Mouse (Mus musculus) adrenal gland, postnatal 25 days (tissue): ENCODE results near the gene Chmp6. TPM values are rescaled to one million over a fixed set of nuclear protein-coding genes. Genes with fewer than 3 reads are reported as not detected.

ENCODE experiments used
- DNase-seq: peaks from one replicate; pipeline ENCODE4 v3.0.0; 2021; ENCODE audit warnings: mixed read lengths
- total RNA-seq: library from RNA; stranded (reverse); gene quantifications from 2 replicates; pipeline ENCODE4 v1.2.3, GENCODE M21; 2021

Gene Chmp6
- total RNA-seq, 1 experiment from 2014 or later, result 43.4 TPM

GRCm38 (mm10) chr11:119937216-119937615 is 24.0 kb downstream of the Chmp6 start:
- no peak for DNase-seq

DNA sequence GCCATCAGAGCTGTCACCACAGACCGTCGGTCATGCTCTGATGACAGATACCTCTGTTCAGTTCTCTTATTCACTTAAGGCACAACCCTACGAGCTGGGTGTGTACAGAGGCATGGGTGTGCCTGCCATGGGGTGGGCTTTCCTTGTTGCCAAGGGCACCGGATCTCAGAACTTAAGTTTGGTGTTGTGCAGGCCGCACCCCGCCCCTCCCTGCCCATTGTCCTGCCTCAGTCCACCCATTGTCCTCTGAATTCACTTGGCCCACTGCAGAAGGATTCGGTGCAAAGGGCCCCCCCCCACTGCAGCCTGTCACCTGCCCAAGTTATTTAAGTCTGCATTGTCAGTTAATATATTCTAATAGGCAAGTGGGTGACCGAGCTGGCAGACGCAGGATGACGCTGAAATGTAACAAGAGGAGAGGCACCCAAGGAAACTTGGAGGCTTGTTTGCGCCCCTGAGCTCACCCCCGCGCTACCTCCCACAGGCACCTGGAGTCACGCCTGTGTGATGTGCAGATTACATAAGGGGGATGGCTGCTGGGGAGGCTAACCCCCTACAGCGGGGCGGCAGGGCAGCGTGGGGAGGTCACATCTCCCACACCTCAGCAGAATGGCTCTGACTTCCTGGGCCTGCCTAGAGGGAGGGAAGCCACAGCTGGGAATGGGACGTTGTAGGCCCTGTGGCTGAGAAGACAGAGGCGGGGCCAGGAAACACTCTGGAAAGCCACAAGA is 24.7 kb downstream of the Chmp6 start:
- no peak for DNase-seq

DNA sequence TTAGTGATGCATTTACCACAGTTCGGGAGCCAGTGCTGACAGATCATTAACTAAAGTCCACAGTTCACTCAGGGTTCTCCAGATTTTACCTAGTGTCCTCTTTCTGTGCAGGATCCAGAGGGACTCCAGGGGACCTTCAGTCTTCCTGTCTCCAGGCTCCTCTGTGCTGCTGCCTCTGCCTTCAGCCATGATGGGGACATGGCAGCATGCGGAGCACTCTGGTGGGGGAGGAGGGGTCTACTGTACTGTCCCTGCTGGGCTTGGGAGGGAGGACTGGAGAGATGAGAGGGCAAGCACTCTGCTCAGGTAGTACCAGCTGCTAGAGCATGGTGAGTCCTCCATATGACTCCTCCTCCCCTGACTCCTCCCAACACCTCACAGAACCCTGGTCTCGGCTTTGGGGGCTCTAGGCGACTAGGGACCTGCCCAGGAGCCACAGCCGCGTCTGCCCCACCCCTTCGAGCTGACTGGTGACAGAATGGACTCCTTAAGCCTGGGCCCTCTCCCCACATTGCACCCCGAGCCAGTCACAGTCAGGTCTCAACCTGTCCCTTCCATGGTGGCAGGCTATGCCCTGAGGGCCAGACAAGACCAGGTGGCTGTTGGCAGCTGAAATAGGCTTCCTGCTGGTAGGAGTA is 26.0 kb downstream of the Chmp6 start:
- DNase-seq, result no peak

DNA sequence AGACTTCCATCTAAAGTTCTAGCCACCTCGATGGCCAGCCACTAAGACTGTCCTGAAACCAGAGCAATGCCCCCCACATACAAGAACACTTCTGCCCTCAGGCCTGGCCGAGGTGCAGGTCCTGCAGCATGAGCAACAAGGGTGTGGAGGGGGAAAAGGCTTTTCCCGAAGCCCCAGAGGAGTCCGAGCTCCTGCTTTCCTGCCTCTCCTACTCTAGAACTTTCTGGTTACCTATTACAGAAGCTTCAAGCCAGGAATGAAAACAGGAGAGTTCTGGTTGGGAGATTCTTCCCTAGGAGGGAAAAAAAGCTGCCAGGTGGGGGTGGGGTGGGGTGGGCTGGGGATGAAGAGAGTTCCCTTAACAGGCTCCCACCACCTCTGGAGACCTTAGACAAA is 26.5 kb downstream of the Chmp6 start:
- DNase-seq, result no peak

- DNase-seq, result no peak
Measured at GRCm38 (mm10) chr11:119940142-119940541, 26.9 kb downstream of the Chmp6 start.

DNA sequence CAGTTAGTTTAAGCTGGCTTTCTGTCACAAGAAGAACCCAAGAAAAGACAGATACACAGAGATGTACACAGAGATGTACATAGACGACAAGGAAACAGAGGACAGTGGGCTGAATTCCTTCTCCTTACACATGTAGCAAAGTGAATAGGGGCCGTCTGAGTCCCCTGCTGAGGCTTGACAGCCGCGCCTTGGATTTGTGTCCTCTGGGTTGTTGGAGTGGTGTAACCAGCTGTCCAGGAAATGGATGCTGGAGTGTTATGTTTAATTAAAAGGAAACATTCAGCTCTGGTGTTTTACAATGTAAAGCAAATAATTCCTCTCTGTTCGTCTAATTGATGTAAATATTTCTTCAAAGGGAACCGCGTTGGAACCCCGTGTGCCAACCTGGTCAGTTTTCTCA is 28.6 kb downstream of the Chmp6 start:
- no peak for DNase-seq

DNA sequence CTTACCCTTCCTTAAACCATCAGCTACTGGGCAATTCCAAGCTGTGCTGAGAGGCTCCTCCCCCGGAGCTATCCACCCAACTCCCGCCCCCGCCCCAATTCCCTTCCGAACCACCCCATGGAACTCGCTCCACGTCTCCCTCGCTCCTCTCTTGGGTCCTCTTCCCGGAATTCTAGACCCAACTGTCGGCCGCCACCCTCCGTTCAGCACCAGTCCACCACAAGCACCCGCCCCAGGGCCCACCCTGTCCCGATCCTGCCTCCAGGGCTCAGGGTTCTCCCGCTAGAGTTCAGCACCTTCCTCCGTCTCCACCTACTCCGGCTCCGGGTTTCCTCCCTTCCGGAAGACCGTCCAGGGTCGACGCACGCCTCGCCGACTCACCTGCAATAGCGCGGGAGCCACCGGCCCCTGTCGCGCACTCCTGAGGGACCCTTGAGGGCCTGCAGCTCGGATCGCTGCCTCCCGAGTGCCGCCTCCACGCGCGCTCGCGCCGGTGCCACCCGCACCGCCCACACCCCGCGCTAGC is 29.0 kb downstream of the Chmp6 start:
- peak; percentile 31 for DNase-seq

- peak; percentile 100 for DNase-seq
Measured at GRCm38 (mm10) chr11:119942727-119943427, 29.6 kb downstream of the Chmp6 start, which contains the start of gene Baiap2. Gene Baiap2 (plus strand): TSS chr11:119942763.

GRCm38 (mm10) chr11:119943428-119943988 is 30.3 kb downstream of the Chmp6 start:
- peak; percentile 48 for DNase-seq

GRCm38 (mm10) chr11:119945343-119945742 is 32.1 kb downstream of the Chmp6 start:
- DNase-seq, result peak; percentile 39

- DNase-seq, result no peak
Measured at GRCm38 (mm10) chr11:119947426-119947825, 34.2 kb downstream of the Chmp6 start.

GRCm38 (mm10) chr11:119947897-119948296 is 34.7 kb downstream of the Chmp6 start:
- DNase-seq, result no peak

- DNase-seq, result no peak
Measured at GRCm38 (mm10) chr11:119948305-119948704, 35.1 kb downstream of the Chmp6 start.

DNA sequence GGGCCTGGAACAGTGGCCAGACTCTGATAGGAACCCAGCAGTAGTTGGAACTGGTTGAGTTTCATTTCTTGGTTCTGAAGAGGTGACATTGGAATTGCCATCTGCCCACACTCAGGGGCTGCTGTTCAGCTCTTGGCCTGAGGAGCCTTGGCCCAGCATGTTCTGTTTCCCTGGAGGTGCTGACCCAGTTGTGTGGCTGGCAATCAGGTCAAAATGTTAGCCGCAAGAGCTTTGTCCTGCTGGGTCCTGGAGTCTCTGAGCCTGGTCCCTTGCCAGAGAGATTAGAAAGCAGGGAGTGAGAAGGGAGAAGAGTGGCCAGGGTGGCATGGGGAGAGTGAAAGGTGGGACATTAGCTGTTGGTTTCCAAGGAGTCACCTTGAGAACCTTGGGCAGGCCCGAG is 35.6 kb downstream of the Chmp6 start:
- DNase-seq, result no peak

DNA sequence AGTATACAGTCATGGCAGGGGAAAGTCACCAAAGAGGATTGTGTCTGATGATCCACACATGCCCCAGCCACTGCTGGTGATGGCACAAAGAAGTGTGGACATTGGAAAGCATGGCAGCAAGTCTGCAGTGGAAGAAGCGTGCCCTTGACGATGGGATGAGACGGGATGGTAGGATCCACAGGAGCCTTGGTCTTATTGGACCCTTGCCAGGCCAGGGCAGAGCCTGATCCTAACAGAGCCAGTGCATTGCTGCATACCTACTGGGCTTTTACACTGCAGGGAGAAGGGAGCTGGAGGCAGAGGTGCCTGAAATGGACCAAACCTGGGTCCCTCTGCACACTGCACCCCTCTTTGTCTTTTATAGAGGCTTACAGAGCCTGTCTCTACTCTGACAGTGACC is 37.3 kb downstream of the Chmp6 start:
- peak; percentile 33 for DNase-seq

- no peak for DNase-seq
Measured at GRCm38 (mm10) chr11:119951326-119951725, 38.1 kb downstream of the Chmp6 start.

- peak; percentile 35 for DNase-seq
Measured at GRCm38 (mm10) chr11:119952429-119953224, 39.4 kb downstream of the Chmp6 start.

- no peak for DNase-seq
Measured at GRCm38 (mm10) chr11:119954233-119954632, 41.0 kb downstream of the Chmp6 start.

DNA sequence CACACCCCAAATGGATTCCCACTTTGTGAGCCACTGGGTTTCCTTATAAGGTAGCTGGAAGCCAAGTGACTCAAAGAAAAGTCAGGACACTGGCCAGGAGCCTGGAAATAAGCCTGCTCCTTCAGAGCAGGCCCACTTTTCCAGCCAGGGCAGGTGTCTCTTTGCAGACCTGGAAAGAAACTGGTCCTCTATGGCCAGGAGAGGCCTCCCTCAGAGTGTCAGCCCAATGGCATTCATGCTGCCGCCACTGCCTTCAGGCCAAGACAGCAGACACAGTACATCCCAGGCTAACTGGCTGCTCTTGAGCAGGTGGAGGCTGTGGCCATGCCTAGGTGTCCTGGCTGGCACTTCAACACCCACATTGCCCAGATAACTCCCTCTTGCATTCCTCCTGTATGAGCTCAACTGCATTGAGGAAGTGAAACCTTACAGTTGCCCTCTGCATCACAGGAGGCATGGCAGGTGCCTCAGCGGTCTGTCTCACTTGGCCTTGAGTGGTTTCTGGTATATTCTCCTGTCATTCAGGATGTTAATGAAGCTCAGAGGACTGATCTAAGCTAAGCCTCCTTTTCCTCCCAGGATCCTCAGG is 41.6 kb downstream of the Chmp6 start:
- DNase-seq, result no peak

- DNase-seq, result no peak
Measured at GRCm38 (mm10) chr11:119955432-119955831, 42.2 kb downstream of the Chmp6 start.

- no peak for DNase-seq
Measured at GRCm38 (mm10) chr11:119956590-119956989, 43.3 kb downstream of the Chmp6 start.
